Mouse (Mus musculus) B cell, adult 2 months (primary cell): Measurements from ENCODE around the gene Ppt2.

Source experiments
- DNase-seq, 2 experiments: peaks; one replicate each; pipeline ENCODE4 v3.0.0; 2022

Gene Ppt2

GRCm38 (mm10) chr17:34627943-34628643, at the start of gene Ppt2:
Ppt2 (minus strand) TSS chr17:34628510.
- DNase-seq, result peak in 1 of 2 experiments; percentile 23

- DNase-seq, result no peak
Observed at GRCm38 (mm10) chr17:34676671-34677070, 48.4 kb upstream of the Ppt2 start.

- no peak for DNase-seq
Observed at GRCm38 (mm10) chr17:34676093-34676460, 47.8 kb upstream of the Ppt2 start.

GRCm38 (mm10) chr17:34675205-34676092, 47.1 kb upstream of the Ppt2 start:
- DNase-seq, result no peak

- no peak for DNase-seq
Observed at GRCm38 (mm10) chr17:34674524-34675204, 46.4 kb upstream of the Ppt2 start.

GRCm38 (mm10) chr17:34673139-34673538, 44.8 kb upstream of the Ppt2 start:
- DNase-seq, result no peak

GRCm38 (mm10) chr17:34672246-34672792, 44.0 kb upstream of the Ppt2 start:
- DNase-seq, result no peak

GRCm38 (mm10) chr17:34671151-34672066, 43.1 kb upstream of the Ppt2 start:
- DNase-seq, result no peak

- DNase-seq, result no peak
Observed at GRCm38 (mm10) chr17:34670235-34670634, 41.9 kb upstream of the Ppt2 start, which contains the start of gene Tnxb. Tnxb (plus strand) TSS chr17:34670535.

GRCm38 (mm10) chr17:34664472-34664871, 36.2 kb upstream of the Ppt2 start:
- DNase-seq, result no peak

- no peak for DNase-seq
Observed at GRCm38 (mm10) chr17:34663558-34663957, 35.2 kb upstream of the Ppt2 start.

- DNase-seq, result no peak
Observed at GRCm38 (mm10) chr17:34662978-34663377, 34.7 kb upstream of the Ppt2 start.

GRCm38 (mm10) chr17:34662468-34662867, 34.2 kb upstream of the Ppt2 start:
- no peak for DNase-seq

GRCm38 (mm10) chr17:34661121-34661591, 32.8 kb upstream of the Ppt2 start:
- no peak for DNase-seq

GRCm38 (mm10) chr17:34660259-34660820, 32.0 kb upstream of the Ppt2 start:
- DNase-seq, result no peak

- no peak for DNase-seq
Observed at GRCm38 (mm10) chr17:34659897-34660214, 31.5 kb upstream of the Ppt2 start.

- DNase-seq, result no peak
Observed at GRCm38 (mm10) chr17:34659181-34659896, 31.0 kb upstream of the Ppt2 start.

GRCm38 (mm10) chr17:34658591-34658990, 30.3 kb upstream of the Ppt2 start:
- DNase-seq, result no peak

- DNase-seq, result no peak
Observed at GRCm38 (mm10) chr17:34658145-34658544, 29.8 kb upstream of the Ppt2 start.

- DNase-seq, result no peak
Observed at GRCm38 (mm10) chr17:34657271-34657670, 29.0 kb upstream of the Ppt2 start.

GRCm38 (mm10) chr17:34656666-34657065, 28.4 kb upstream of the Ppt2 start:
- DNase-seq, result no peak
